Mouse (Mus musculus) left cerebral cortex, adult 8-10 months (tissue): Measurements from ENCODE around the gene Atp1a4. TPM values are rescaled to one million over a fixed set of nuclear protein-coding genes. Genes with fewer than 3 reads are reported as not detected.

Source experiments
- DNase-seq, 2 experiments: peaks; one replicate each; pipeline ENCODE4 v3.0.0; 2022; ENCODE audit warnings: low spot score in 2 of 2
- total RNA-seq, 4 experiments: library from RNA; stranded (reverse); gene quantifications; 2 replicates each; pipeline ENCODE4 v1.2.4; 2022

Atp1a4 gene
- total RNA-seq, 4 experiments from 2014 or later: not detected

DNA sequence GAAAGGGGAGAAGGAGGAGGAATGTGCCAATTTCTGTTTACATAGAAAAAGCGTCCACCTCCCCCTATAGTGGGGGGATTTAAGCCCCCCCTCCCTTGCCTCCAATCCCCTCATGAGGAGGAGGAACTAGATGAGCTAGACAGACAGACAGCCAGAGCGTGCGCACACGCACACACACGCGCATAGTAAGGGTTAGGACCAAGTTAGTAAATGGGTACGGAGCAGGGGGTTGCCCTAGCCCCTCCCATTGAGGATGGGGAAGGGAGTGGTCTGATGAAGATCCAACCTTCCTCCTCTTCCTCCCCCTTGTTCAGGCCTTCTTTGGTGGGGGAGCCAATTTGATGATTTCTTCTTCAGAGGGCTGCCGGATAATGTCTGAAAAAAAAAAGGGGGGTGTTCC is 59.9 kb downstream of the Atp1a4 start:
- DNase-seq: no peak

DNA sequence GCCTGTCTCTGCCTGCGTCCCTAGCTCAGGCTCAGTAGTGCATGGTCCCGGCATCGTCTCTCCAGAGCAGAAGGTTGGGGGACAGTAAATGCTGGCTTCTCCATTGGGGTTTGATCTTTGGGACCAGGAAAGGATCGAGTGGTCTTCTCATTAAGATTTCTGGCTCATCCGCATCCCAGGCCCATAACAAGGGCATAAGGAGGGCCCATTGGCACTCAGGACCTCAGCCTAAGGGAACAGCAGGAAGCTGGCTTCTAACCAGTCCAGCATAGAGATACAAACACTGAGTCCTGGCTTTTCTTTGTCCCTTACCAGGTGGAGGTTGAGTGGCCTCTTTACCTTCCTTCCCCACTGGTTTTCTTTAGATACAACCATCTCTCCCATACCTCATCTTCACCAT is 60.4 kb downstream of the Atp1a4 start:
- DNase-seq: no peak

DNA sequence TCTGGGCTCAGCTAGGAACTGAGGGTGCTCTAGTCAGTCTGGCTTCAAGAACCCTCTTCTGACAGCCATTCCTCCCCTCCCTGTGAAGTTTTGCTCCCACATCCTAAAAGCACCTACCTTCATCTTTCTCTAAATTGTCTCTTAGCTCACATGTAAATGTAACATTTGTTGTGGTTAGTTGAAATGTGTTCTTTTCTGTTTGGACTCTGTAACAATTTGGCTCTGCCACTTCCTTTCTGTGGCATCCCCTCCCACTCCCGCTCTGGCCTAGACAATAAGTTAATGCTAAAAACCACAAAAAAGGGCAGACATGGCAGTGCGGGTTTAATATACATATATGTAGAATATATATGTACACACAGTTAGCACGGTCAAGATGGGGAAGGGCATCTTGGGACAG is 61.1 kb downstream of the Atp1a4 start:
- DNase-seq: no peak

DNA sequence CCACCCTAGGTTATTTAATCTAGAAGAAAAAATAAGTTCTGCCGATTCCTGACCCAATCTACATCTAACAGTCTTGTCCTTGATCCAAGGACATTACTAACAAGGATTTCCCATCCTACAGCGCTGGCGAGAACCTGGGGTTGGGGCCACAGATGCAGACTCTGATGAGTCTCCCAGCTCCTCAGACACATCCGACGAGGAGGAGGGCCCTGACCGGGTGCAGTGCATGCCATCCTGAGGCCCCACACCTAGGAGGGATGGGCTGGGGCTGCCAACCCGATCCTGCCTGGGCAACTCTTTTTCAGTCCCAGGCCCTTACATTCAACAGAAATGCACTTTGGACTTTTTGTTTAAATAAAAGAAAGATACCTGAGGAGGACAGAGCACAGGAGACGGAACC is 63.8 kb downstream of the Atp1a4 start:
- DNase-seq: no peak

DNA sequence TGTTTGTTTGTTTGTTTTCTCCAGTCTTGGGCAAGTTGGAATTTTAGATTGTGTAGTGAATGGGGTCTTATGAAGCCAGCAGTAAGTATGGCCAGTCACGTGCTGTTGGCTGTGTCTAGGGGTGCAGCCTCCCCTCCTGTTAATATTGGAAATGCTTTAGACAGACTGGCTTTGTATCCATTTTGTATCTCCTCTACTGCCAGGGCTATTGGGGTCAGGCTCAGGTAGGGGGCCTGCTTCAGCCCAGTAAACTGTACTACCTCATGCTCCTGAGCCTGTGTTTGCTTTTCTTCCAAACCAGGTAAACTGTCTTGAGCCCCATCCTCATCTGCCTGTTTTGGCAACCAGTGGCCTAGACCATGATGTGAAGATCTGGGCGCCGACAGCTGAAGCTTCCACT is 66.0 kb downstream of the Atp1a4 start:
- DNase-seq: no peak

DNA sequence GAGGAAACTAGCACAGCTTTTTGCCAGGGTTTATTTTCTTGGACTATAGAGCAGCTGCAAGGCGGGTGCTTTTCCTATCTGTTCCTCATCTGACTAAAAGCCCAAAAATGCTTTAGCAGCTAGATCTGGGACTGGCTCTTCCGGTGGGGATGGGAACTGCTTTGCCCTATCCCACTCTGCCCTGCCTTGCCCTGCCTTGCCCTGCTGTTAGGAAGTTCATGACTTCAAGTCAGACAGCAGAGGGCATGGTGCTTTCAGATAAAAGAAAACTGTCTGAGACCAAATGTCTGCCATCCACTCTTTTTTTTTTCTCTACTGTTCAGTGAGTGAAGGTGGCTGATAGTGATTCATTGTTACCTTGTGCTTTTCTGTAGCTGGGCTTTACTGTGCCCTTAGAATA is 66.6 kb downstream of the Atp1a4 start:
- DNase-seq: no peak

DNA sequence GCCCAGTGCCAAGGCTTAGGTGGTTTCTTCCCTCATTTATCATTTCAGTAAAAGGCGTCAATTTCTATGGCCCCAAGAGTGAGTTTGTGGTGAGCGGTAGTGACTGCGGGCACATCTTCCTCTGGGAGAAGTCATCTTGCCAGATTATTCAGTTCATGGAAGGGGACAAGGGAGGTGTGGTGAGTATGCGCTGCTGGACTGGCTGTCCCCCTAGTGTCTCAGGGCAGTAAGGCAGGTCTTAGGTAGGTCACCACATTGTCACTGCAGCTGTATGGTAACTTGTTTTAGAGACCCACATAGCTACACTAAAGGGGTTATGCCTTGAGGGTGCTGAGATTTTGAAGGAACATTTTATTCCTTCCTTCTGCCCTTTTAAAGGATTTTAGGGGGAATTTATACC is 69.3 kb downstream of the Atp1a4 start:
- no peak for DNase-seq

DNA sequence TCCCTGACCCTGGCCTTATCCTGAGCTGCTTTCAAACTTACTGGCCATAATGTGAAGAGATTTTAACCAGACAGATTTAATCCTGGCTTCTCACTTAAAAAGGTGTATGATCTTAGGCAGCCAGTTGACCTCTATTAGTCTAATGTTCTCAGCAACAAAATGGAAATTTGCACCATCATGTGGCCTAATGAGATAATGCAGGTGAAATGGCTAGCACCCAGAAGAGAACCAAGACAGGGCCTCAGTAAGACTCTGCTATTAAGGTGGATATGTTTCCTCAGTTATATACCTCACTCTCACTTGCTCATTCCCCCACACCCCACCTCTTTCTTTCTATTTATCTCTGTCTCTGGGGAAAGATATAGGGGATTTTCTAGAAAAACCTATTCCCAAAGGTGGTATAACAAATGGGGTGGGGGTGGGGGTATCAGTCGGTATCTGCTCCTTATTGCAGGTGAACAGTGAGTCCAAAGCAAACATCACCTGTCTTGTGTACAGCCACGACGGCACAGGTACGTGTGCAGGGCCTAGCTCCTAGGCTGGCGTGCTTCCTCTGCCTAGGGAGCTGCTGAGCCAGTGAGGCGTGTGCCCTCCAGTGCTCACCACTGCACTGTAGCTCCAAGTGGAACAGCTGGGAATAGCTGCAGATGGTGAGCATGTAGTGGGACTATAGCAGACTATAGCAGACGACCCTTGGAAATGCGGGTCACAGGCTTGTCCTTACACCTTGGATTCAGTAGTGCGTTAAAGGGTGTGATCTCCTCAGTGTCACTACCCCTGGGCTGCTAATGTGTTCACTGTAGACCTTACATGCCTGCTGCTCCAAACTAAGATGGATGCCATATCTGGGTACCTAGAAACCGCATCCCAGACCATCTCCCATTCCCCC is 71.6 kb downstream of the Atp1a4 start:
- DNase-seq: no peak

DNA sequence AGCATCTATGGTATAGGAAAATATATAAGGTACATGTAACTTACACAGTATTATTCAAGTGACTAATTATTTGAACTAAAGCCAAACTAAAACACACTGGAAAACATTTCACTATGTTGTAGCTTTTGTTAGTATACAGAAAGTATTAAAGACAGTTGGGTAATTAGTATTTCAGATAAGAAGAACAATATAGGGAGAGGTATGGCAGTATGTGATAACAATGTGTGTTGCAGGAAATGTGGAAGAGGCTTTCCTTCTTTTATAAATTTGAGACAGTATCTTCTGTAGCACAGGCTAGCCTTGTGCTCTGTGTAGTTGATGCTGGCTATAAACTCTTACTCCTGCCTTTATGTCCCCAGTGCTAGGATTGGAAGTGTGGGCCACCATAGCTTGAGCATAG is 74.3 kb downstream of the Atp1a4 start:
- no peak for DNase-seq

DNA sequence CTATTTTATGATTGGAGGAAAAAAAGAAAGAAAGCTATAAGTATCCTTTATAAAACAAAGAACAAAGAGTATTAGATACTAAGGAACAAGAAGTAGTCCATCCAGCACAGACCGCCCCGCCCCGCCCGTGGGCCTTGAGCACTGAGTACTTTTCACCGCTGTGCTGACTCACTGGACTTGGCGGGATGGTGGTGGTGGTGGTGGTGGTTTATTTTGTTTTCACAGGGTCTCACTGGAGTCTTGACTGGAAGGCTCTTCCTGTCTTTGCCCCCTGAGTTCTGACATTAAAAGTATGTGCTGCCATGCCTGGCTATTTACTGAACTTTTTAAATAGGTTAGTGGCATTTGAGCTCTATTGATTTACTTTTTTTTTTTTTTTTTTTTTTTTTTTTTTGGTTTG is 75.2 kb downstream of the Atp1a4 start:
- no peak for DNase-seq

DNA sequence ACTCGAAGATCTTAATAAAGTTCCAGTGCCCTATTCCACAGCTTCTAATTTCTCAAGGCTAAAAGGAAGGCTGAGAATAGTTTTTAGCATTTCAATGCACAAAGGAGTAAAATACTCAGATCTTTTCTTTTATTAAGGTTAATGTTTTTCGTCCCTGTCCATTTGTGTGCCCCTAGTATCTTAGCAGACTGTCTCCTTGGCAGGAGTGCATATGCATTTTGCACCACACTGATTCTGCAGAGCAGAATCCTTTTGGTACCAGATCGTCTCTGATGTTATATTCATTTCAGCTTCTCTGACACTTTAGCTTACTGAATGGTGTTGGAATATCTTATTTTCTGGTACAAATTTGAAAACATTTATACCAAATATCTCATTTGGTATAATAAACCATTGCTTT is 76.4 kb downstream of the Atp1a4 start:
- DNase-seq: no peak

DNA sequence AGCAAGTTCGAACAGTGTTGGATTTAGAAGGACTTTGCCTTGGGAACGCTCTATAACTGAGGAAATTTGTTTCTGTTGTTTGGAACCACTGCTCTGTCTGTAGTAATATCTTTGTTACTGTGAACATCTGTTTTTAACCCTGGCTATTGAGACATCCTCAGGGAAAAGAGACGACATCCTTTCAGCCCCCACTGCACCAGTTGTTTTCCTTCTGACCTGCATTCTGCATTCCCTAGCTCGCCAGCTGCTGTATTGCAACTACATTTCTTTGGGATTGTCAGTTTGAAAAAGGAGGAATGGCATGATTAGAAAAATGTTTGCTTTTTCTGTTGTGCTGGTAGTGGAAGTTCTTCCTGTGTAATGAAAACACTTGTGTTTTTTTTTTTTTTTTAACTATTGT is 77.3 kb downstream of the Atp1a4 start:
- DNase-seq: no peak

DNA sequence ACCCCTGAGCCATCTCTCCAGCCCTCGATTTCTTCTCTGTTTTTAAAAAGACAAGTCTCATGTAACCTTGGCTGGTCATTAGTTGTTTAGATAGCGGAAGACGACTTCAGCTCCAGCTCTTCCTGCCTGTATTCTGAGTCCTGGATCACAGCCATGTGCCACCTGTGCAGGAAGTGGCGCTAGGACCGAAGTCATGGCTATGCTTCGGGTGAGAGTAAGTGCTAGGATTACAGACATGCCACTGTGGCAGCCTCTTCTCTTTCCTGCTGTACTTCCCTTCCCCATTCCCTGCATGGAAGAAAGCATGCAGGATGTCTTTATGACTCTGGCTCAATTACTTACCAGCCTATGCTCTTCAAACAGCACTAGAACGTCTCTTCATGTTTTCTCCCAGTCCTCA is 79.1 kb downstream of the Atp1a4 start:
- no peak for DNase-seq

DNA sequence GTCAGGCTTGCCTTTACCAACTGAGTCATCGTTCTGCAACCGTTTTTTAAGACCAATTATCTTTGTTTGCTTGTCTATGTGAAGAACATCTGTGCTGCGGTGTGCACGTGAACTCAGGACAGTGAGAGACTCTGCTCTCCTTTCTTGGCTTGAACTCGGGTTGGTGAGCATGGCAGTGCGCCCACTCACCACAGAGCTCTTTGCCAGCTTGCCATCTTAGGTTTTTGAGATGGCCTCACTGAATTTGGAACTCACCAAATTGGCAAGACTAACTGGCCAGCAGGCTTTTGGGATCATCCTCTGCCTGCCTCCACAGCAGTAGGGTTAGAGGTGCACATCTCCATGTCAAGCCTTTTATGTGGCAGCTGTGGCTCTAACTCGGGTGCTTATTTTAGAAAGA is 80.4 kb downstream of the Atp1a4 start:
- DNase-seq: no peak

Other genes starting within 250 kb of the Atp1a4 start
- gene Vangl2, start 230.0 kb downstream of the Atp1a4 start, total RNA-seq: 10 to 100 TPM; 12.9 to 17.1 (median 15.9) TPM
- under 1 TPM; 0.14 to 0.70 (median 0.24) TPM for gene Nhlh1, start 200.8 kb downstream of the Atp1a4 start, total RNA-seq
- 100 to 1,000 TPM; 138 to 149 (median 144) TPM for gene Copa, start 175.9 kb downstream of the Atp1a4 start, total RNA-seq
- 10 to 100 TPM; 62.4 to 69.8 (median 64.3) TPM for gene Ncstn, start 175.6 kb downstream of the Atp1a4 start, total RNA-seq
- gene Pex19, start 131.7 kb downstream of the Atp1a4 start, total RNA-seq: 100 to 1,000 TPM in 1 of 4 experiments, 10 to 100 TPM in 3; 78.7 to 104 (median 83.8) TPM
- gene Dcaf8, start 110.3 kb downstream of the Atp1a4 start, total RNA-seq: 100 to 1,000 TPM; 118 to 125 (median 119) TPM
- 100 to 1,000 TPM; 409 to 452 (median 428) TPM for gene Pea15a, start 51.6 kb downstream of the Atp1a4 start, total RNA-seq
- 1 to 10 TPM in 3 of 4 experiments, under 1 TPM in 1; 0.79 to 3.1 (median 2.0) TPM for gene Casq1, start 38.5 kb downstream of the Atp1a4 start, total RNA-seq
- gene Igsf8, start 3.2 kb upstream of the Atp1a4 start, total RNA-seq: 100 to 1,000 TPM; 256 to 294 (median 274) TPM
- gene Atp1a2, start 39.6 kb upstream of the Atp1a4 start, total RNA-seq: 100 to 1,000 TPM; 623 to 677 (median 661) TPM
- 100 to 1,000 TPM; 109 to 120 (median 112) TPM for gene Kcnj9, start 70.9 kb upstream of the Atp1a4 start, total RNA-seq
- gene Kcnj10, start 82.8 kb upstream of the Atp1a4 start, total RNA-seq: 100 to 1,000 TPM in 3 of 4 experiments, 10 to 100 TPM in 1; 98.2 to 130 (median 113) TPM
- 1 to 10 TPM; 8.0 to 8.7 (median 8.1) TPM for gene Pigm, start 118.1 kb upstream of the Atp1a4 start, total RNA-seq
- 1 to 10 TPM in 3 of 4 experiments, under 1 TPM in 1; 0.27 to 5.6 (median 3.3) TPM for gene Slamf9, start 216.9 kb upstream of the Atp1a4 start, total RNA-seq
- 1 to 10 TPM; 5.2 to 9.1 (median 7.9) TPM for gene Igsf9, start 223.4 kb upstream of the Atp1a4 start, total RNA-seq
- 10 to 100 TPM in 3 of 4 experiments, 1 to 10 TPM in 1; 9.6 to 15.4 (median 12.5) TPM for gene Tagln2, start 241.6 kb upstream of the Atp1a4 start, total RNA-seq